Mouse (Mus musculus) spleen, adult 2 months (tissue): ENCODE measurements around the gene Gsk3a.

Experiments
- CTCF ChIP-seq: fragments of 200-500 bp; IDR thresholded peaks from 2 replicates; pipeline ENCODE4 v1.5.1; 2011; ENCODE audit warnings: mild to moderate bottlenecking, inconsistent platforms; ENCODE audit not compliant: insufficient read depth, insufficient read length, insufficient replicate concordance; ENCODE audit errors: extremely low read depth
- POLR2A ChIP-seq: fragments of 200-500 bp; IDR thresholded peaks from 2 replicates; pipeline ENCODE4 v1.6.1; 2011; ENCODE audit warnings: low read depth, low read length, inconsistent platforms

DNA sequence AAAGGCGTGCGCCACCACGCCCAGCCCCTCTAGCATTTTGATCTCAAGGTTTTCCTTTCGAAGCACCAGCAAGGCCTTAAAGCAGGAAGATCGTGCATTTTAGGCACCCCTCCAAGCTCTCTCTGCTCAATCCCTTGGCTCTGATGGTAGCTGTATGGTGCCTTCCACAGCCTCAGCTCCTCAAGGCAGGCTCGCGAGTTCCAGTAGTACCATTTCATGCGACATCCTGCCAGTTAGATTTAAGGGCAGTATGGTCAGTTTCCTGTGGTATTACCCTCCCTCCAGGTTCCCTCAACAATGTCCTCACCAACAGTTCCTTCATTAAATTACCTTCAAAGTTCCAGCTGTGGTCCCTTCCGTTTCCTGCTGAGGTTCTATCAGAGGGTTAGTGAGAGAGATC, 41.5 kb downstream of the Gsk3a start:
- TF ChIP-seq CTCF (no peak), POLR2A (no peak)
